Mouse (Mus musculus) lung, postnatal 10 days (tissue): ENCODE measurements around the gene Pcdh15.

Experiments used
- DNase-seq: peaks from one replicate; pipeline ENCODE4 v3.0.0; 2021

Gene Pcdh15

DNA sequence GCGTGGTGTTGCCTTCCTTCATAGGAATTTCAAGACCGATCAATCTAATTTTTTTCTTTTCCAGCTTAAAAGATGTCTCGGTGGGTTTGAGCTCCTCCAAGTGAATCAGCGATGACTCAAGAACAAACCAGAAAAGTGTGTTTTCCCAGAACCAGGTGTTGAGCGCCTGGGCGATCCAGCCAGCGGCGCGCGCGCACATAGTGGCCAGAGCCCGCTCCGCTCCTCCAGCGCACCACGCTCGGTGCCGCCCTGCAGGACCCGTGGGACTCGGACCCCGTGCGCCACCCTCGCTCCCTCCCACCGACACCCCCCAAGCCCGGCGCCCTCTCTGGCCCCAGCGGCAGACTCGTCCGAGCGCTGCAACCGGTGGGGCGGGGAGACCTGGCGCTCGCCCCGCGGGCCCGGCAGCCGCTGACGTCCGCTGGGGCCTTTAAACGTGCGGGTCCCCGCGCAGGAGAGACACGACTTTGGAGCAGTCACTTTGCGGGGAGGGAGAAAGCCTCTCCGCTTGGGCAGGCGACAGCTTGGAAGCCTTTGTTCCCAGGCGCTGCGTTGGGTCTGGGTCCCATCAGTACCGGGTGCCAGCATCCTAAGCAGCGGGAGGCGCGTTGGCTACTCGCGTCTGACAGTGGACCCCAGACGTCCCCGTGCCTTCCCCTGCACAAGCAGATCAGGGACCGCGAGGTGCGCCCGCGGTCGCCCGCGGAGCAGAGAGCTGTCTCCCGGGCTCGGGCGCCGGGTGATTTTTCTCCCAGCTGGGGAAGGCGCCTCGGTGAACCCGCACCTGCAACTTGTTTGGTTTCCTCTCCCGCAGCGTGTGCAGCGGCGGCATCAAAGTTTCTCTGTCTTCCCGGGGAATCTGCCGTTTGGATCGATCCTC, at the start of gene Pcdh15:
Pcdh15 (plus strand) TSS at position 377 of the 880 bp plus-strand sequence.
- DNase-seq = no peak

DNA sequence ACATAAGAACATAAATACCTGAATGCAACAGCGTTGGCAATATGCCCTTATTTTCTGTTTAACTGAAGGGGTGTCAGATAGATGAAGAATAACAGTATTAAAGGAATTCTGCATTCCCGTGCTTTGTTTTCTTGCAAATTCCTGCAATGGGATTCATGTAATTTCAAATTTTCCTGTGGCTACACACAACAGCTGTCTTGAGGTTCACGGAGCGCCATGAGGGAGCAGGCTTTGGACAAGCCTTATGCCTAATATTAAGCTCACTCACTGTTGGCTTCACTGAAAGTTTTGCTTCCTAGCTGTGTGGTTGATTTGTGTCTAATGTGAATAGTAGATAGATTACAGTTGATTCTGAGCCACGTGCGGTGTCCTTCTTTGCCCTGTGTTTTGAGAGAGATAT, 47.1 kb upstream of the Pcdh15 start:
- DNase-seq = no peak

DNA sequence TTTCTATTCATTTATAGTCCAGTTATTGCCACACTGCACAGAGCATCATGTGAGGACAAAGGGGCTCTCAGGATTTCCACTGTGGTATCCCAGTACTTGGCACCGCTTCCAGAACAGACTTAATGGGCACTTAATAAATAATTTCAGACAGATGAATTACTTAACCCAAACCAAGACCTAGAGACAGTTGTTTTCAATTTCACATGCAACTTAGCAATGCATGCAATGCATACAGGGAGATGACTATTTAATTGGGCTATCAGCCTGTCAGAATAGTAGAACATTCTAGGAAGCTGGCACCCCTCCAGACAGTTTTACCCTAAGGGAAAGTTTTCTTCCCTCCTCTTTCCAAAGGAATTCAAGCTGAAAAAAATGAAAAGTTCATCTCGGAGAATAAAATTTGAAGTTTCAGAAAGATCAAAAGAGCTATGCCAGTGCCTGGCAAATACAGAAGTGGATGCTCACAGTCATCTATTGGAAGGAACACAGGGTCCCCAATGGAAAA, 39.4 kb upstream of the Pcdh15 start:
- DNase-seq = no peak

DNA sequence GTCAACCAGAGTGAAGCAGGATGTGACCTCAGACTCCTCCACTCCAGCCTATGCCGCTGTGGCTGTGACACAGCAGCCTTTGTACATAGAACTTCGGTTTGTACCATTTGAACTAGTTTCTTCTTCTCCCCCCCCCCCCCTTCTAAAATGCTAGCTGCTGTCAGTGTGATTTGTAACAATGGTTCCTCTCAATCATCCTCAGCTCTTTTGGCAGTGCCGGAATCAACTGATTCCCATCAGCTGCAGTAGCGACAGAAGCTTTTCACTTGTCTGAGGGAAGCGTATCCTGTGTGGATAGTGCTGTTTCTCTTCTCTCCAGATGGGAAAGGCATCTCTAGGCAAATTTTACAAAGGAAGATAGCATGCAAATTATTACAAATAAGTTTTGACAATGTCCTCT, 12.4 kb upstream of the Pcdh15 start:
- no peak for DNase-seq

DNA sequence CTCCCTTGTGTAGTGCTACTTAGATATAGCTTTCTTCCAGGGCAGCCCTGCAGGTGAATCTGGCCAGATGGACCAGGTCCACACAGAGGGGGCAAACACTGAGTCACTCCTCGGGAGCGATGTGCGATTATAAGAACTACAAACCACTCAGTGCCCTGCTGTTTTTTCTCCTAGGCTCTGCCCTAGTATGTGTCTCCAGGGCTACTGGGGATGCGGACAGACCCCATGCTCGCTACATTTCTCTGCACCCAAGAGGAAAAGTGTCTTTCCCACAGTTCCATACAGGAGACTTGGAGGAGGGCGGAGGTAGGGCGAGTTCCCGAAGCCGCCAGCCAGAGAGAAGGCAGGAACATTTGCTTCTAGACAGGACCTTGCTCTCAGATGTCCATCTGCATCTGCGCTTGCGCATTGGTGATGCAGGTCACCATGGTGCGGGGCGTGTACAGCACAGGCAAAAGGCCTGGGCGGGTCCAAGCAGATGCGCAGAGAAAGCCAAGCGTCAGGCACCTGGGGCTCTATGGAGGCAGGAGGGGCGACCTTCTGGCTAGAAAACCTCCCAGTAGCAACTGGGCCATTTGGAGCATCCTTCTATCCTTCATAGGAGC, 2.5 kb upstream of the Pcdh15 start:
- DNase-seq = no peak

DNA sequence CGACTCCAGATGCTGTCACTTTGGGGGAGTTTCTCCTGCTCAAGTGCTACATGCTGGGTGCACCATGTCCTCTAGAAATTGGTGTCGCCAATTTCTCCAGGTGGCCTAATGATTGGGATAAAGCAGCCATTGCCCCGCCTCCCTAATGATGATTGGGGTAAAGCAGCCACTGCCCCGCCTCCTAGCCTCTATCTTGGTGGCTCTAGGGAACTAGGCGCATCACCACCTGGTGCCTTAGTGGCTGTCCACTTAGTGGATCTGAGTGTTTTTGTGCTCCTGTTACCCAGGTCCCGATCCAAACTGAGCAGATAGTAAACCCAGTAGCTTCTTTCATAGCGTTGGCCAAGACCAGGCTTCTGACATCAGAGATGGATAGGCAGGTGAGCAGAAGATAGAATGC, 2.0 kb upstream of the Pcdh15 start:
- no peak for DNase-seq

DNA sequence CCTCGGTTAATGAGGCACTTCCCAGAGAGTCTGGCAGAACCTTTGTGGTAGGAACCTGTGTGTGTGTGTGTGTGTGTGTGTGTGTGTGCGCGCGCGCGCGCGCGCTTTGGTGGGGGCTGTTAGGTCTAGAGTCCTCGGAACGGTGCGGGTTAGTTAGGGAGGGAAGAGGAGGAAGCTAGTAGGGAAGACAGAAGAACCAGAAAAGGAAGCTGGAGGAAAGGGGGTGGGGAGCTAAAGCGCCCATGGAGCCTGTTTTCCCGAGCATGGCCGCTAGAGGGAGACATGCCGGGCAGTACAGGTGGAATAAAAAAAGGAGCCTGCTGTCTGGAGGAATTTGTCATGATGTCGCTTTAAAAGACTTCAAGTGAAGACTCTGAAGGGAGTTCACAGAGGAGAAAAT, 1.2 kb upstream of the Pcdh15 start:
- peak; percentile 49 for DNase-seq

DNA sequence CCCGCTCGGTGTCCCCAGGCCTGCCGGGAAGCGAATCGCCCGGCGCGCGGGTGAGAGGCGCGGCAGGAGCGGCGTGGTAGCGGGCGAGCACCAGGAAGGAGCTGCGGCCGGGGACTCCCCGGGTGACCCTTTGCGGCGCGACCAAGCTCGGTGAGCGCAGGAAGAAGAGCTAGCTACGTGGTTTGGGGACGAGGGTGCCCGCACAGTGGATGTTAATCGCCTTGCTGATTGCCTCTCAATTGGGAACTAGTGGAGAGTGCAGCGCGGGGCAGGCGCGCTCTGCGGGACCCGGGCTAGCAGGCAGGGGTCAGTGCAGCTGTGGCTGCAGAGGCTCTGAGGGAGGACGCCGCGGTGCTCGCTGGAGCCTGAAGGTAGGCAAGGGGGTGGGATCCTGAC, 702 bp downstream of the Pcdh15 start:
- no peak for DNase-seq

DNA sequence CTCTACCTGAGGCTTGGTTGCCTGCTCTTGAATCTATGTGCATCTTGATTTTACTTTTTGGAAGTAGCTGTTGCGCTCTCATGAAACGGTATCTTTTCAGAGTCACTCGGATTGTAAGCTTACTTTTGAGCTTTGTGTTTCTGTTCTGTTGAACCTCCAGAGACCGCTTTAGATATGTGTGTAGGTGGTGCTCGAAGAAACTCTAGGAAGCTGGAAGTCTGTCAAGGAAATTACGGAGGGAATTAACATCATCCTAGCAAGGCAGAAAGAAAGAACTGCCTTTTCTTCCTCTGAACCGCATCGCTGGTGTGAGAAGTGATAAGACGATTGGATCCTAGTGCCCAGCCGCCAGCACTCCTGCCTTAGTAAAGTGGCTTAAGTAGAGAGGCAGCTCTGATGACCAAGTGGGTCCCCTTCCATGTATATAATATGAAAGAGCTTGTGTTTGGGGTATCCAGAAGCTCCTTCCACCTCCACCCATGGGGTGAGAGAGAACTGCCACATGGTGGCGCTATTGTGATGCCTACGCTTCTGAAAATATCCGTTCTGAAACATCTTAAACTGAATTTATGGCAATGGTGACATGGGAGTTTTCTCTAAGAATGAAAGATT, 4.3 kb downstream of the Pcdh15 start:
- DNase-seq = no peak

DNA sequence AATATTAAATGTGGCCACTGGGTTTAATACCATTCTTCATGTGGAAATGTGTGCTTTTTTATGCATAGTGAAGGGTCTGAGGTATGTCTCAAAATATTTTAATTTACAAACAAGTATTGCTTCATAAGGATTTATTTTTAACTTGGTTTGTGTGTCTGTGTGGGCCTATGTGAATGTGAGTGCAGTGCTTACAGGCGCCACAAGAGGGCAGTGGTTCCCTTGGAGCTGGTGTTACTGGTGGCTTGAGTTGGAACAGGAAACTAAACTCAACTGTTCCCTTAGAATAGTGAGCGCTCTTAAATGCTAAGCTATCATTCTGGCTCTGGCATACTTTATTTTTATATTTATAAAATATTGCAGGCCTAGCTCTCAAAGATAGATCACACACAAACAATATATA, 6.8 kb downstream of the Pcdh15 start:
- DNase-seq = no peak

DNA sequence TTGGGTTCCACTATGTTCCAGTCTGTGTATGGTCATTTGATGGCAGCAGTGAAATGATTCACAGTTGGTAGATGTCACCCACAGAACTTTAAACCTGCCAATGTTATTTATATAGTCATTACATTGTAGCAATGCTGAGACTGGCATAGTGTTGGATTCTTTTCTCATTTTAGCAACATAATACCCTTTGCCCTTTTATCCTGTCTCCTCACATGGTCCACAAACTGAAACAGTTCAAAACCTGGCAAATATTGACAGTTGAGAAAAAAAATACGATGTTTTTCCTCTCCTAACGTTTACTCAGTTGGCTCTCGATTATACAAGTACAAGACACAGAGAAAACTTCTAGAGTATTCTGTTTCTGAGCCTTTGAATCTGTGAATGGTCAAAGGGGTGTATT, 38.8 kb downstream of the Pcdh15 start:
- no peak for DNase-seq

DNA sequence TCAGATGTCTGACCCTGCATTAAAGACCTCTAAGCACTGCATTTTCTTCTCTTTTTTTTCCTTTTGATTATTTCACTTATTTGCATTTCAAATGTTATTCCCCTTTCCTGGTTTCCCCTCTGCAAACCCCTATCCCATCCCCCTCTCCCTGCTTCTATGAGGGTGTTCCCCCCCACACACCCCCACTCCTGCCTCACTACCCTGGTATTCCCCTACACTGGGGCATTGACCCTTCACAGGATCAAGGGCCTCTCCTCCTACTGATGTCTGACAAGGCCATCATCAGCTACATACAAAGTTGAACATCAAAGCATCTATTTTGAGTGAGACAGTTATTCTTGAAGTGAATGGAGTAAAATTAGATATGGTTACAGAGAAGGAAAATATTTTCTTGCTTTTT, 48.4 kb downstream of the Pcdh15 start:
- no peak for DNase-seq

DNA sequence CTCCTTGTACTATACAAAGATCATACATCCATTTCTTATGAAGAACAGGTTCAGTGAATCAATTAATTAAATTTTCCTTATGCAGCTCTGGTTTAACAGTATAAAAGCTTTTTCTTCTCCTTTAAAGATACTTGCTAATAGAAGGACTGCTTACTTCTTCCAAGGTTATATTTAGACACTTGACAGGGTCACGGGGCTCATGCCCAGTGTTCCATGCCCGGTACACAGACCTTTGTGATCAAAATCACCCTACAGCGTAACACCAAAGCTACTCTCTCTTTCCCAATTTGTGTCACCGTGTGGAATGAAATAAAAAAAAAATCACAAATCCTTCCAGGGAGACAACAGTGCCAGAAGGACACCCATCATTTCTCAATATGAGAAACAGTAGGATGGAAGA, 48.8 kb downstream of the Pcdh15 start:
- no peak for DNase-seq

DNA sequence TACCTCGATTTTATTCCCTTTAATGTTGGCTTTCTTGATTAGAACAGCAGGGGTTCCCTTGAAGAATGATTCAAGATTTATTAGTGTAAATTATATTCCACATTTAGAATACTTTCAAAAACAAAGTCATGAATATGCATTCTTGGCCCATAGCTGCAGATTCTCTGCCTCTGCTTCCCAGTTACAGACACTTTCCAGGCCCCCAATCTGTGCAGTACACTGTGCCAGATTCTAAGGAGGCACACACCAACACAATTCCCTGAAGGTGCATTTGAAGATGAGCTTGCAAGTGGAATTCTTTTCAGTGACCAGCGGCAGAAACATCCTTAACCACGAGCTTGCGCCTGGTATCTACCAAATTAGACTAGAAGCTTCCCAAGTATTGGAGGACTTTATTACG, 55.4 kb downstream of the Pcdh15 start:
- no peak for DNase-seq

DNA sequence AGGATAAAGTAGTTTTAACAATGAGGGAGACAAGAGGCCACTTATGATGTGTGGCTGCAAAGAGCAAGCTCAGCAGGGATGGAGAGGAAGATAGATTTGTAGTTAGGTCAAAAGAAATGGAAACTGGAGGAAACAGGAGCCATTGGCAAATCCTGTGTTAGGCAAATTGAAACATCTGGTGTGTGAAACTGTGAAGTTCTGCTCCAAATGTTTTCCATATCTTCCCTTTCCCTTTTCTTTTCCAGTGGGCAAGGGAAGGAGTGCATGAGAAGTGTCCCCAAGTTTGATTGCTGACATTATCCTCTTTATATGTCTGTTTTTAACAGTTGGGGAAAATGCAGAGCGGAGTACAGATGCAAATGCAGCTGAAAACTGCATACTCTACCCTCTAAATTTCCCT, 62.6 kb downstream of the Pcdh15 start:
- no peak for DNase-seq

DNA sequence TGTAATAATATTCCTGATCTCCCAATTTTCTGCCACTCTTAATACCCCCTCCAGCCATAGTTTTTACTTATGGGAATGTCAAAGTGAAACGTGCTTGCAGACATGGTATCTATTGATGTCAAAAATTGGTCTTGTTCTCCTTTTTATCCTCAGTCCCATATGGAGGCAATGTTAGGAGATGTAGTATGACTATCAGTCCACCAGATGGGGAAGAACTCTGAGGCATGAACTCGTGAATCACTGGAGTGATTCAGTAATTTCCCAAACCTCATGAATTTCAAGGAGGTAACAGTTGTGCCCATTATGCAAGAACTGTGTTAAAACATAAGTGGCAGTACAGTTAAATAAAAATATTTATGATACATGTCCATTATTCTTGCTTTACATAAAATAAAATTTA, 116.9 kb downstream of the Pcdh15 start:
- DNase-seq = no peak

DNA sequence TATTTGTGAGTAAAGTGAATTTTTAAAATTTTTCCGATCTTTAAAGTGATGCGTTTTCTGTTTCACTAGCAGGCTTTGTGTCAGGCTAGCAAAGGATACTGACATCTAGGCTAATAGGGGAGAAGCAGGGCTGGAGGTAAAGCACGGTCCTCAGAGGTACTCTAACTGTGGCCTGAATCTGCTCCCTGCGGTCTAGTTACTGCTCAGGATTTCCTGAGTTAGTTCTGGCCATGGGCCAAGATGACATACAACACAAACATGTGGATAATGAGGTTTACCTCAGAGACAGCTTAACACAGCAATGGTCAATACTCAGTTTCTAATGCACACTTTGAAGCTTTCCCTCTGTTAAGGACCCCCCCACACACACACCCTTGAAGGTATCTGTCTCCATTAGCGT, 143.2 kb downstream of the Pcdh15 start:
- no peak for DNase-seq

DNA sequence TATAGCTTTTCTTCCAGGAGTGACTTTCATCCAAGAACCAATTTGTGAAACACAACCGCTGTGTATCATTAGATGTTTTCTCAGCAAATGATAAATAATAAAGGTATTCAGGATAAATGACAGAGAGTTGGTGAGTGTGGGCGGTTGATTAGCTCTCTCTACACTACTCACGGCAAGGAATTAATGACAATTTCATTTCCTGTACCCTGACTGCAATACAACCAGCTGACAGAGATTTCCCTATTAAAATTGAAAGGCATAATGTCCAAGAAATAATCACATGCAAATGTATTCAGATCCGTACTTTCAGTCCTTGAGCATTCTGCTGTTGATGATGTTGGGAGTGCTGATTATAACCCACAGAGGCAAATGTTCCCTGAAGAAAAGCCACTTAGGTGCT, 181.3 kb downstream of the Pcdh15 start:
- DNase-seq = no peak

DNA sequence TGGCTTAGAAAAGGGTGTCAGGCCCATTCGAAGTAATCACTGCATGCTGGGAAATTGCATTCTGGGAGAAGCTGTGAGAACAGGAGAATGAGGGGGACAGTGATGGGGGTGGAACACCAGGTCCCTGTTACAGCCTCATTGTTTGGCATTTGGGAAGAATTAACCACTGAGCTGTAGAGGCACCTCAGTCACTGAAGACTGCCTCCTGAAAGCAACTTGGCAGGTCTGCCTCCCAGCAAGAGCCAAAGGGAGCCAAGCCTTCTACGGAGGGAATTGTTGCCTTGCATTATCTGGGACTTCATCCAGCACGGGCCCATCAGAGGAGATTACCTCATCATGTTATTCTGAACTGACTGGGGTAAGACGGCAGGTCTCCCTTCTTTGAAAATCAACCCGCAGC, 197.3 kb downstream of the Pcdh15 start:
- no peak for DNase-seq

DNA sequence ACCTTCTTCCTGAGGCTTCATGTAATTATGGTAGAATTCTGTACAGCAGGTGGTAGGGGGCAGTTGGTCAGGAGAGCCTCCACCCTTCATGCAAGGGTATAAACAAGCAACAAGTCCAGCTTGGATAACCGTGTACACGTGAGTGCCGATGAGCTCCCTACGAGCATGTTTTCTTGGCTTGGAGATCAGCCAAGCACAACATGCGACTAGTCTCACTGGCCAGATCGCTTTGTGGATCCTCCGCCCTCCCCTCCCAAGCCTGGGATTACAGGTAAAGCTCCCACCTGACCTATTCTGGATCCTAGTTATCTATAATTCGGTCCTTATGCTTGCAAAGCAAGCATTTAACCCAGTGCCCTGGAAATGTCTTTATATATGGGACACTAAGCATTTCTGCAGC, 202.8 kb downstream of the Pcdh15 start:
- DNase-seq = no peak

DNA sequence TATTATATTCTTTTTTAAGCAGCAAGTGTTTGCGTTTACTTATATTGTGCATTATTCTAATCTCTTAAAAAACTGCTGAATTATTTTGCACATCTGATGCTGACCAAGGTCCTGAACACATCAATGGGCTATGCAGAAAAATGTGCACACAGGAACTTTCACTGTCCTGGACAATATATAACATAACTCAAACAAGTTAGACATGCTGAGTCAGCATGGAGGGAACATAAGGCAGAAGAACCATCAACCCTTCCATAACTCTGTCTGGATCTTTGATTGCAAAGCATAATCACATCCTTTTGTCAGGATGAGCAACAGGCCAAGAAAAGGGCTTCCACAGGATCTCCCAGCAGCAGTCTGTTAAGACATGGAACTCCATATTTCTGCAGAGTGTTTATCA, 207.5 kb downstream of the Pcdh15 start:
- no peak for DNase-seq

DNA sequence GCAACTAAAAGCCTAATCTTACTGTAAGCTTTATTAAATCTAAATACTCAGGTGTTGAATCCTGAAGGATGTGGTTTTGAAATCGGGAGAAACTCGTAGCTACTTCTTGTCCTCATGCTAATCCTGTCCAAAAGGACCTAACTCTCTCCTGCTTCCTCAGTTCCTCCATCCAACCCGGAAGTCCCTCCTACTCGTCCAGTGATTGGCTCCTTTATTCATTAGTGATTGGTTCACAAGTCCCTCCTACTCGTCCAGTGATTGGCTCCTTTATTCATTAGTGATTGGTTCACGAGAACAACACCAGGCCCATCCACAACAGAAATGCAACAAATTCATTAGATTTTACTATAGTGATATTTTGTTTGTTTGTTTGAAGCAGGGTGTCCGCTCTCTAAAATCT, 227.7 kb downstream of the Pcdh15 start:
- no peak for DNase-seq

DNA sequence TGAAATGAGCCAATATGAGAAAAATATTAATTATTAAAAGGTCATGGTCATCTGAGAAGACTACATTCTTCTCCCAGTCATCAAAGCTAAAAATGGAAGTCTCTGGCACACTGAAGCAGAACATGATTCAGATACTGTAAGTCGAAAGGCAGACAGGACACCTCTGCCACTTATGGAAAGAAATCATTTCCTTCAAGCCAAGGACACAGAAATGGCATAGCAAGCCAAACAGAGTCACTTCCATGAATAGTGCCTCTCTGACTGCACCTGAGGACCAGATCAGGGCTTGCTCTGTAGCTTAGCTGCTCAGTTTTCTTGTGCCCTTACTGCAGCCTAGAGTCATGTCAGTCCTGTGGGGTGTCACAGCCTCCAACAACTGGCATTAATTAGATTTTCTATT, 234.3 kb downstream of the Pcdh15 start:
- no peak for DNase-seq

DNA sequence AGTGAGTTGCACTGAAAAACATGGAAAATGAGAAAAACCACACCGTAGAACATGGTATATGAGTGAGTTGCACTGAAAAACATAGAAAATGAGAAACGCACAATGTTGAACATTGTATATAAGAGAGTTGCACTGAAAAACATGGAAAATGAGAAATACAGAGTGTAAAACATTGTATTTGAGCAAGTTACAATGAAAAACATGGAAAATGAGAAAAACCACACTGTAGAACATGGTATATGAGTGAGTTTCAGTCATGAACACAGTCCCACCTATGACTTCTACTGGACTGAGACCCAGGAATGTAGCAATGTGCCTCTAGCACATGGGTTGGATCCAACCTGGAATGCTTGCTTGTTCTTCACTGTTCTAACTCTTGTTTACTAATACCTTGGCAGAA, 279.9 kb downstream of the Pcdh15 start:
- no peak for DNase-seq
